Mouse (Mus musculus) cerebellum, adult 9-11 months (tissue): ENCODE measurements around the gene Hrct1.

Experiments
- DNase-seq: peaks from one replicate; pipeline ENCODE4 v3.0.0; 2022

Gene Hrct1

GRCm38 (mm10) chr4:43726995-43727394 is at the start of gene Hrct1:
Gene Hrct1 (plus strand): TSS chr4:43727188.
- no peak for DNase-seq

- no peak for DNase-seq
Observed at GRCm38 (mm10) chr4:43678541-43678940, 48.4 kb upstream of the Hrct1 start.

- DNase-seq: no peak
Observed at GRCm38 (mm10) chr4:43679416-43680043, 47.5 kb upstream of the Hrct1 start.

- no peak for DNase-seq
Observed at GRCm38 (mm10) chr4:43690021-43690420, 37.0 kb upstream of the Hrct1 start.

- DNase-seq: no peak
Observed at GRCm38 (mm10) chr4:43691026-43691425, 36.0 kb upstream of the Hrct1 start.

GRCm38 (mm10) chr4:43693806-43694241 is 33.2 kb upstream of the Hrct1 start:
- no peak for DNase-seq

GRCm38 (mm10) chr4:43694439-43695248 is 32.3 kb upstream of the Hrct1 start:
- DNase-seq: no peak

GRCm38 (mm10) chr4:43695249-43695671 is 31.7 kb upstream of the Hrct1 start:
- DNase-seq: no peak

GRCm38 (mm10) chr4:43696561-43696960 is 30.4 kb upstream of the Hrct1 start:
- peak; percentile 61 for DNase-seq

- DNase-seq: no peak
Observed at GRCm38 (mm10) chr4:43700707-43701106, 26.3 kb upstream of the Hrct1 start, which contains the start of gene Olfr70. Gene Olfr70 (minus strand): TSS chr4:43700807.

GRCm38 (mm10) chr4:43703439-43703838 is 23.5 kb upstream of the Hrct1 start:
- no peak for DNase-seq

- no peak for DNase-seq
Observed at GRCm38 (mm10) chr4:43703851-43704250, 23.1 kb upstream of the Hrct1 start.

GRCm38 (mm10) chr4:43705991-43706390 is 21.0 kb upstream of the Hrct1 start:
- no peak for DNase-seq

- DNase-seq: no peak
Observed at GRCm38 (mm10) chr4:43709869-43710268, 17.1 kb upstream of the Hrct1 start, which contains the start of gene Olfr71. Gene Olfr71 (minus strand): TSS chr4:43710255.

GRCm38 (mm10) chr4:43711821-43712220 is 15.2 kb upstream of the Hrct1 start:
- DNase-seq: peak; percentile 73

- DNase-seq: no peak
Observed at GRCm38 (mm10) chr4:43713652-43714219, 13.3 kb upstream of the Hrct1 start.

- DNase-seq: no peak
Observed at GRCm38 (mm10) chr4:43720491-43721228, 6.3 kb upstream of the Hrct1 start.

- DNase-seq: no peak
Observed at GRCm38 (mm10) chr4:43722191-43722590, 4.8 kb upstream of the Hrct1 start.

GRCm38 (mm10) chr4:43724764-43725163 is 2.2 kb upstream of the Hrct1 start:
- no peak for DNase-seq

- no peak for DNase-seq
Observed at GRCm38 (mm10) chr4:43726228-43726993, 577 bp upstream of the Hrct1 start.

GRCm38 (mm10) chr4:43727718-43728575 is 959 bp downstream of the Hrct1 start:
- DNase-seq: no peak
